Mouse (Mus musculus) embryonic fibroblast, embryonic 13.5 days (primary cell): ENCODE results near the gene C1qtnf9.

Source experiments
- CTCF ChIP-seq: IDR thresholded peaks from 2 replicates; pipeline ENCODE4 v1.5.1; 2011; ENCODE audit warnings: mild to moderate bottlenecking, control low read depth, low read length, moderate library complexity, borderline replicate concordance; ENCODE audit not compliant: insufficient read depth
- POLR2A ChIP-seq: IDR thresholded peaks from 2 replicates; pipeline ENCODE4 v1.6.1; 2011; ENCODE audit warnings: low read depth, mild to moderate bottlenecking, control low read depth, low read length, moderate library complexity

GRCm38 (mm10) chr14:60752892-60753800, 14.8 kb upstream of the C1qtnf9 start:
- TF ChIP-seq POLR2A (no peak), CTCF (no peak)
